Mouse (Mus musculus) stomach, postnatal 0 days (tissue): ENCODE measurements at regions not wholly inside any gene's neighbourhood (a gene's known extent, or its start where the extent isn't known, plus 50 kb on each side); places are given as distances from the start of the nearest gene placed in this dataset.

Experiments used
- CTCF ChIP-seq: IDR thresholded peaks from 2 replicates; pipeline ENCODE4 v1.5.1; 2016; ENCODE audit warnings: antibody characterized with exemption, low read depth, mild to moderate bottlenecking, moderate library complexity
- EP300 ChIP-seq: optimal IDR thresholded peaks from 2 replicates; pipeline ENCODE3; 2016; ENCODE audit warnings: antibody characterized with exemption

DNA sequence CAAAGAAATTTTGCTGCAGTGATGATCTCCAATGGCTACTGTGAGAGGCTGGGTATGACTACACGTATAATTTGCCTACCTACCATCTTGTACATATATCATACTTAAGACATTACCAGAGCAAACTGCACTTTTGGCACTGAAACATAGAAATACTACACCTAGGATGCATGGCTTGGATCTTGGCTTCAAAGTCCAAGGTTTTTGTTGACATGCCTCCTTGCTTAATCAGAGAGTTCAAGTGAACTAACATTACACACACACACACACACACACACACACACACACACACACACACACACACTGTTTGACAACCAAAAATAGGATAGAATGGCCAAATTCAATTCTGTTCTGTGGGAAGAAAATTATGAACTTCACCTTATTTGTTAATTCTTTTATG lies 664.9 kb upstream of the Pfkp start:
- TF ChIP-seq CTCF = no peak
- no peak for TF ChIP-seq EP300
